Mouse (Mus musculus) ES-E14 (cell line): Measurements from ENCODE around the gene Sypl2. TPM values are rescaled to one million over a fixed set of nuclear protein-coding genes. Genes with fewer than 3 reads are reported as not detected.

Source experiments
- DNase-seq: peaks from one replicate; pipeline ENCODE4 v3.0.0-alpha.2; 2013; ENCODE audit warnings: low read depth, low spot score
- H3K27ac ChIP-seq: 2 replicates; pipeline ENCODE4 v1.5.1; 2012; ENCODE audit warnings: low read depth, mild to moderate bottlenecking, low read length, moderate library complexity, mixed read lengths; ENCODE audit not compliant: poor library complexity, insufficient read depth, severe bottlenecking
- H3K36me3 ChIP-seq: 2 replicates; pipeline ENCODE4 v1.6.1; 2012; ENCODE audit warnings: mild to moderate bottlenecking, low read length, moderate library complexity, mixed read lengths; ENCODE audit not compliant: control insufficient read depth, poor library complexity, insufficient read depth, severe bottlenecking
- H3K4me1 ChIP-seq, 2 experiments: fragments of 150-350 bp in 1 of 2; sonication (generic) in 1 of 2; 2 replicates each; pipeline ENCODE4 v1.6.1; 2012; ENCODE audit warnings: low read length in 2 of 2, mild to moderate bottlenecking in 1 of 2, mixed read lengths in 1 of 2; ENCODE audit not compliant: control insufficient read depth in 2 of 2, insufficient read depth in 2 of 2, poor library complexity in 1 of 2
- H3K4me3 ChIP-seq, 2 experiments: fragments of 150-350 bp in 1 of 2; sonication (generic) in 1 of 2; 2 replicates each; pipeline ENCODE4 v1.5.1; 2012; ENCODE audit warnings: low read length in 2 of 2, low read depth in 1 of 2, mild to moderate bottlenecking in 1 of 2, mixed read lengths in 1 of 2; ENCODE audit not compliant: insufficient read depth in 1 of 2, poor library complexity in 1 of 2, severe bottlenecking in 1 of 2
- H3K9ac ChIP-seq: 2 replicates; pipeline ENCODE4 v1.6.1; 2012; ENCODE audit warnings: low read depth, mild to moderate bottlenecking, low read length, mixed read lengths; ENCODE audit not compliant: poor library complexity, insufficient read depth, severe bottlenecking
- H3K9me3 ChIP-seq: fragments of 150-350 bp; sonication (generic); 2 replicates; pipeline ENCODE4 v1.6.1; 2012; ENCODE audit warnings: low read depth, mild to moderate bottlenecking, low read length; ENCODE audit not compliant: control insufficient read depth, insufficient read depth
- CHD2 ChIP-seq: IDR thresholded peaks from 2 replicates; pipeline ENCODE4 v1.6.1; 2014; ENCODE audit warnings: mild to moderate bottlenecking, low read depth, low read length, inconsistent platforms
- HCFC1 ChIP-seq: IDR thresholded peaks from 2 replicates; pipeline ENCODE4 v1.6.1; 2012; ENCODE audit warnings: low read length, inconsistent platforms, borderline replicate concordance; ENCODE audit not compliant: insufficient read depth
- MAFK ChIP-seq: IDR thresholded peaks from 2 replicates; pipeline ENCODE4 v1.6.1; 2014; ENCODE audit warnings: mild to moderate bottlenecking, low read depth, low read length, inconsistent platforms; ENCODE audit not compliant: insufficient read depth
- ZC3H11A ChIP-seq: IDR thresholded peaks from 2 replicates; pipeline ENCODE4 v1.6.1; 2012; ENCODE audit warnings: low read depth, mild to moderate bottlenecking, inconsistent platforms, low read length, borderline replicate concordance
- ZNF384 ChIP-seq: IDR thresholded peaks from 2 replicates; pipeline ENCODE4 v1.6.1; 2012; ENCODE audit warnings: low read depth, low read length, inconsistent platforms
- in situ Hi-C, 2 experiments: fragments of 600-800 bp; cut with MboI; formaldehyde crosslinking; loops; one replicate each; pipeline ENCODE4 v1.15.1; 2025; ENCODE audit warnings: low sequenced_read_pairs in 2 of 2, inconsistent platforms in 1 of 2; ENCODE audit not compliant: unreplicated experiment in 2 of 2
- total RNA-seq: library from RNA; depleted of rRNA; stranded (reverse); fragments of 300-350 nt; gene quantifications from 2 replicates; pipeline ENCODE4 v1.2.3, GENCODE M21; 2012

Gene Sypl2
- total RNA-seq, 1 experiment: 0.62 TPM

DNA sequence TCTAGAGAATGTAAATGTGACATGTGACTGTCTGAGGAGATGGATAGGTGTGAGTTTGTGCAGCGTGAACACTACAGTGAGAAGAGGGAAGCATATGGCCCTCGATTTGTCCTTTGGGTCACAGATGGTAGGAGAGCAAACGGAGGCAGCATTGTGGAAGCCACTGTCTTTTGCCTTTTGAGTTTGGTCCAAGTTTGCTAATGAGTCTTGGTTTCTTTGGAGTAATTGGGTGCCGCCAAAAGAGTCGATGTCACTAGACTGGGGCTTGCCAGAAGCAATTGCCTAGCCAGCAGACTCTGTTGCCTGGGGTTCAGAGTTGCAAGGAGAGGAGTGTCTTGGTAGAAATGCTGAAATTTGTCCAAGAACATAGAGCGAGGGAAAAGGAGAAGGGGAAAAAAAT, 14.6 kb downstream of the Sypl2 start:
- no peak overlapping the region for H3K9ac ChIP-seq
- no peak overlapping the region for H3K27ac ChIP-seq
- DNase-seq: no peak
- peaks cover 6% of the 10 kb centered on the region; the same call in 1 of the 2 replicates for H3K36me3 ChIP-seq
- no peaks in the 10 kb centered on the region for H3K9me3 ChIP-seq
- TF ChIP-seq HCFC1 (no peak), ZNF384 (no peak), ZC3H11A (no peak), CHD2 (no peak), MAFK (no peak)
- in situ Hi-C loops: no loop called here
- no peak overlapping the region for H3K4me3 ChIP-seq
- H3K4me1 ChIP-seq: peaks cover 0 to 11% of the 10 kb centered on the region in 2 experiments; a peak in 1 of 4 replicates

- no peak for DNase-seq
- Histone ChIP-seq H3K9me3 (no peaks in the 10 kb centered on the region), H3K4me3 (peak within 1 kb of the TSS; percentile 78 to 86), H3K4me1 (peaks cover 0 to 16% of the 10 kb centered on the region in 2 experiments; a peak in 2 of 4 replicates), H3K9ac (peak within 1 kb of the TSS; percentile 92), H3K27ac (peak within 1 kb of the TSS; percentile 67), H3K36me3 (peaks cover 14% of the 10 kb centered on the region; the same call in 1 of the 2 replicates)
- TF ChIP-seq CHD2 (no peak), MAFK (no peak), ZC3H11A (no peak), HCFC1 (no peak), ZNF384 (no peak)
- in situ Hi-C loops: no loop called here
These were observed 15.7 kb downstream of the Sypl2 start, which contains the start of gene Atxn7l2 for GRCm38 (mm10) chr3:108210771-108211139. Gene Atxn7l2 (minus strand): TSS chr3:108210934.

- TF ChIP-seq MAFK (no peak), HCFC1 (peak; percentile 91)
- Histone ChIP-seq H3K27ac (peak overlapping the region; percentile 67), H3K4me3 (peak overlapping the region; percentile 78 to 86), H3K4me1 (peaks cover 0 to 22% of the 10 kb centered on the region in 2 experiments; a peak in 2 of 4 replicates), H3K36me3 (peaks cover 18% of the 10 kb centered on the region; the same call in 1 of the 2 replicates), H3K9ac (peak overlapping the region; percentile 92), H3K9me3 (no peaks in the 10 kb centered on the region)
- peak; percentile 95 for DNase-seq
- in situ Hi-C loops: no loop called here
These were observed 16.3 kb downstream of the Sypl2 start for GRCm38 (mm10) chr3:108209946-108210770.

GRCm38 (mm10) chr3:108209536-108209935, 16.9 kb downstream of the Sypl2 start:
- in situ Hi-C loops: no loop called here
- H3K27ac ChIP-seq: no peak overlapping the region
- no peak for DNase-seq
- peaks cover 0 to 26% of the 10 kb centered on the region in 2 experiments; a peak in 2 of 4 replicates for H3K4me1 ChIP-seq
- H3K9ac ChIP-seq: peak overlapping the region; percentile 77
- no peaks in the 10 kb centered on the region for H3K9me3 ChIP-seq
- TF ChIP-seq ZC3H11A (no peak), HCFC1 (no peak), CHD2 (no peak), ZNF384 (no peak), MAFK (no peak)
- peak overlapping the region; percentile 78 to 86 for H3K4me3 ChIP-seq
- H3K36me3 ChIP-seq: peaks cover 19% of the 10 kb centered on the region; the same call in 1 of the 2 replicates
